Mouse (Mus musculus): ENCODE measurements around the gene Fbln2. TPM values are rescaled to one million over a fixed set of nuclear protein-coding genes. Genes with fewer than 3 reads are reported as not detected.

Gene Fbln2
- polyA plus RNA-seq (2014; fragmentation: Illumina TruSeq; extraction: RNeasy Lipid Tissue Mini Kit (QIAGEN cat#74804); ENCODE audit: low read depth, low replicate concordance) = 59.5 TPM

GRCm38 (mm10) chr6:91212155-91212554 is at the start of gene Fbln2:
TSS of gene Fbln2 (plus strand) at chr6:91212455.

Other genes starting within 250 kb of the Fbln2 start
- gene Iqsec1, start 223.8 kb upstream of the Fbln2 start, polyA plus RNA-seq (2014; fragmentation: Illumina TruSeq; extraction: RNeasy Lipid Tissue Mini Kit (QIAGEN cat#74804); ENCODE audit: low read depth, low replicate concordance) = 61.8 TPM
- gene Nup210, start 95.6 kb upstream of the Fbln2 start, polyA plus RNA-seq (2014; fragmentation: Illumina TruSeq; extraction: RNeasy Lipid Tissue Mini Kit (QIAGEN cat#74804); ENCODE audit: low read depth, low replicate concordance) = 40.6 TPM
- 71.6 TPM for gene Hdac11, start 55.8 kb upstream of the Fbln2 start, polyA plus RNA-seq (2014; fragmentation: Illumina TruSeq; extraction: RNeasy Lipid Tissue Mini Kit (QIAGEN cat#74804); ENCODE audit: low read depth, low replicate concordance)
- gene Wnt7a, start 198.9 kb downstream of the Fbln2 start, polyA plus RNA-seq (2014; fragmentation: Illumina TruSeq; extraction: RNeasy Lipid Tissue Mini Kit (QIAGEN cat#74804); ENCODE audit: low read depth, low replicate concordance) = not detected

Measured in adipose tissue, adult 10 weeks (tissue).